In genomic region chr2:80315242-80316161, GRCm38 (mm10) we compare ENCODE assay signal across 8 mouse cellular contexts. TPM values are rescaled to one million over a fixed set of nuclear protein-coding genes. Genes with fewer than 3 reads are reported as not detected.
DNase-seq lines count a peak whose midpoint lies in the region; ATAC-seq lines count a peak whose summit lies in the region.

Gene Dnajc10 (plus strand): TSS chr2:80315466.

- H3K27me3 ChIP-seq in hindbrain, embryonic 16.5 days (replicated peaks; ENCODE audit: control insufficient read depth, insufficient read depth, low read length) = no peaks in the 10 kb centered on the region

- DNase-seq in WW6 (ENCODE audit: low read depth, low spot score) = peak; percentile 68
- peak; percentile 74 to 87 for DNase-seq in cerebellum, postnatal 4 days (ENCODE audit: low spot score in 2 of 2)
- DNase-seq in gastrocnemius, adult 18-20 months (ENCODE audit: low spot score) = peak; percentile 92
- DNase-seq in left cerebral cortex, adult 18-20 months (ENCODE audit: low spot score in 2 of 2) = peak; percentile 92 to 93
- DNase-seq in right cerebral cortex, adult 18-20 months = peak; percentile 95
- peak; percentile 47 for DNase-seq in urinary bladder, postnatal 10 days (ENCODE audit: low spot score)

- H3K9me3 ChIP-seq in hindbrain, embryonic 16.5 days (ENCODE audit: control insufficient read depth, low read length) = no peaks in the 10 kb centered on the region

- H3K4me3 ChIP-seq in hindbrain, embryonic 16.5 days (ENCODE audit: low read length) = peak within 1 kb of the TSS; percentile 87
- peak within 1 kb of the TSS; percentile 83 for H3K4me3 ChIP-seq in macrophage (ENCODE audit: inconsistent target)

- peak within 1 kb of the TSS; percentile 71 for H3K4me2 ChIP-seq in hindbrain, embryonic 16.5 days (ENCODE audit: low read length)

- H3K4me1 ChIP-seq in hindbrain, embryonic 16.5 days (ENCODE audit: control insufficient read depth, insufficient read depth, low read depth, low read length) = peaks cover 12% of the 10 kb centered on the region

- H3K27ac ChIP-seq in hindbrain, embryonic 16.5 days (ENCODE audit: low read depth, low read length) = peak within 1 kb of the TSS; percentile 98
- peak within 1 kb of the TSS; percentile 79 for H3K27ac ChIP-seq in macrophage

- WGBS in hindbrain, embryonic 16.5 days = under 1% methylated on average over 50 of the region's 72 CpGs
- WGBS in macrophage (ENCODE audit: missing documents) = 1% methylated on average over 67 of the region's 72 CpGs

- H3K36me3 ChIP-seq in hindbrain, embryonic 16.5 days (ENCODE audit: control insufficient read depth, insufficient read depth, low read length) = peaks cover 3% of the 10 kb centered on the region; the same call in 1 of the 2 replicates
- H3K36me3 ChIP-seq in macrophage (ENCODE audit: inconsistent target) = peaks cover 9% of the 10 kb centered on the region; the same call in 1 of the 2 replicates

- peak within 1 kb of the TSS; percentile 94 for H3K9ac ChIP-seq in hindbrain, embryonic 16.5 days (ENCODE audit: low read depth, low read length)

- H3K79me2 ChIP-seq in macrophage (ENCODE audit: inconsistent target) = peaks cover 8% of the 10 kb centered on the region; the same call in 1 of the 2 replicates

- ATAC-seq in hindbrain, embryonic 16.5 days = peak; percentile 97

RNA-seq across cellular contexts. Expression of gene Dnajc10, which starts in this region (rescaled TPM):
- 10 to 100 TPM; 21.6 to 22.2 TPM for total RNA-seq in gastrocnemius, adult 18-20 months (2021)
- polyA plus RNA-seq in hindbrain, embryonic 16.5 days (2015; fragmentation: Nextera tagmentation; extraction: Ambion mirVana) = 61.6 and 65.3 TPM in 2 replicates
- total RNA-seq in left cerebral cortex, adult 18-20 months (2021) = 10 to 100 TPM; 68.2 to 72.4 TPM
- 100 to 1,000 TPM in 1 of 26 experiments, 10 to 100 TPM in 25; 27.2 to 109 (median 57.9) TPM for total RNA-seq in macrophage (2018; cell fraction: chromatin; rRNA removed)
- 10 to 100 TPM; 31.1 to 55.3 (median 41.9) TPM for total RNA-seq in macrophage (2018; cell fraction: cytosol; rRNA removed)
- 10 to 100 TPM; 36.9 to 81.8 (median 62.8) TPM for total RNA-seq in macrophage (2018; cell fraction: nucleus; rRNA removed)
- polyA plus RNA-seq in macrophage (2018) = 29.4 to 43.2 TPM (median 36.8 TPM) in 3 replicates

Comparison
In these comparisons a context has a peak if more than half of its experiments do, and no peak if none do; other contexts are left out.
1. Peak in every context shown above with its lines: DNase-seq, ATAC-seq, H3K4me3 ChIP-seq and H3K27ac ChIP-seq.